Mouse (Mus musculus) midbrain, embryonic 16.5 days (tissue): ENCODE data around the gene Nadsyn1. TPM values are rescaled to one million over a fixed set of nuclear protein-coding genes. Genes with fewer than 3 reads are reported as not detected.

ENCODE experiments used
- ATAC-seq: fragments of 200-750 bp; cut with Nextera tagmentation; 2 replicates; pipeline ENCODE4 v1.8.0; 2017; ENCODE audit warnings: moderate TSS enrichment
- H3K27ac ChIP-seq: fragments of 300-500 bp; sonication (generic); 2 replicates; pipeline ENCODE4 v1.5.1; 2014; ENCODE audit warnings: mild to moderate bottlenecking, low read length, mixed read lengths
- H3K27me3 ChIP-seq: fragments of 300-500 bp; sonication (generic); 2 replicates; pipeline ENCODE4 v1.6.1; 2014; ENCODE audit warnings: low read depth, low read length, mixed read lengths; ENCODE audit not compliant: control insufficient read depth, insufficient read depth
- H3K36me3 ChIP-seq: fragments of 300-500 bp; sonication (generic); 2 replicates; pipeline ENCODE4 v1.6.1; 2014; ENCODE audit warnings: mild to moderate bottlenecking, low read length, moderate library complexity, mixed read lengths; ENCODE audit not compliant: control insufficient read depth, insufficient read depth
- H3K4me1 ChIP-seq: fragments of 300-500 bp; sonication (generic); 2 replicates; pipeline ENCODE4 v1.6.1; 2014; ENCODE audit warnings: mild to moderate bottlenecking, low read length, mixed read lengths; ENCODE audit not compliant: control insufficient read depth, insufficient read depth
- H3K4me2 ChIP-seq: fragments of 300-500 bp; sonication (generic); 2 replicates; pipeline ENCODE4 v1.6.1; 2014; ENCODE audit warnings: mild to moderate bottlenecking, low read length, mixed read lengths
- H3K4me3 ChIP-seq: fragments of 300-500 bp; sonication (generic); 2 replicates; pipeline ENCODE4 v1.5.1; 2014; ENCODE audit warnings: low read depth, mild to moderate bottlenecking, low read length, moderate library complexity, mixed read lengths
- H3K9ac ChIP-seq: fragments of 300-500 bp; sonication (generic); 2 replicates; pipeline ENCODE4 v1.6.1; 2014; ENCODE audit warnings: low read depth, low read length, mixed read lengths
- H3K9me3 ChIP-seq: fragments of 300-500 bp; sonication (generic); replicated peaks from 2 replicates; pipeline ENCODE4 v1.6.1; 2014; ENCODE audit warnings: mild to moderate bottlenecking, low read length, mixed read lengths; ENCODE audit not compliant: control insufficient read depth, poor library complexity, severe bottlenecking
- WGBS: fragments of 180-500 bp; shearing (Covaris S2); extraction: QIAGEN DNeasy Blood & Tissue Kit; methylation state at CpG from one replicate; pipeline ENCODE4 v1.1.7; 2014; 5-methylcytosine and 5-hydroxymethylcytosine counted together
- polyA plus RNA-seq: library from polyadenylated mRNA; unstranded; fragments of >200 nt; fragmentation: Nextera tagmentation; extraction: Ambion mirVana; gene quantifications from 2 replicates; pipeline ENCODE4 v1.2.1, GENCODE M21; 2015

Nadsyn1 gene
- polyA plus RNA-seq, 1 experiment from 2014 or later: 6.5 TPM

GRCm38 (mm10) chr7:143834972-143835371 is 12.3 kb upstream of the Nadsyn1 start:
- 65% methylated on average over 3 of the region's 3 CpGs for WGBS
- peak overlapping the region; percentile 14; the same call in 1 of the 2 replicates for H3K4me2 ChIP-seq

GRCm38 (mm10) chr7:143834316-143834715 is 11.7 kb upstream of the Nadsyn1 start:
- Histone ChIP-seq H3K36me3 (peaks cover 18% of the 10 kb centered on the region), H3K4me1 (peaks cover 54% of the 10 kb centered on the region), H3K27me3 (no peaks in the 10 kb centered on the region), H3K4me3 (no peak overlapping the region), H3K9me3 (no peaks in the 10 kb centered on the region), H3K4me2 (no peak overlapping the region; the same call in 1 of the 2 replicates), H3K9ac (no peak overlapping the region), H3K27ac (no peak overlapping the region)
- 95% methylated on average over 2 of the region's 2 CpGs for WGBS
- ATAC-seq: no peak

More at GRCm38 (mm10) chr7:143834972-143835371, 12.3 kb upstream of the Nadsyn1 start:
- Histone ChIP-seq H3K4me3 (no peak overlapping the region), H3K9me3 (no peaks in the 10 kb centered on the region), H3K27me3 (no peaks in the 10 kb centered on the region), H3K9ac (no peak overlapping the region), H3K4me1 (peaks cover 54% of the 10 kb centered on the region), H3K27ac (no peak overlapping the region), H3K36me3 (peaks cover 18% of the 10 kb centered on the region)
- ATAC-seq: no peak

- Histone ChIP-seq H3K27me3 (no peaks in the 10 kb centered on the region), H3K27ac (no peak overlapping the region), H3K9ac (no peak overlapping the region), H3K9me3 (no peaks in the 10 kb centered on the region), H3K36me3 (peaks cover 18% of the 10 kb centered on the region), H3K4me2 (no peak overlapping the region), H3K4me1 (peaks cover 58% of the 10 kb centered on the region), H3K4me3 (no peak overlapping the region)
- ATAC-seq: no peak
- WGBS: 82% methylated on average over 6 of the region's 6 CpGs
These were observed 11.0 kb upstream of the Nadsyn1 start for GRCm38 (mm10) chr7:143833581-143834190.

- Histone ChIP-seq H3K27ac (no peak overlapping the region), H3K4me1 (peaks cover 58% of the 10 kb centered on the region), H3K9me3 (no peaks in the 10 kb centered on the region), H3K9ac (no peak overlapping the region), H3K4me3 (no peak overlapping the region), H3K27me3 (no peaks in the 10 kb centered on the region), H3K36me3 (peaks cover 9% of the 10 kb centered on the region), H3K4me2 (no peak overlapping the region; the same call in 1 of the 2 replicates)
- 93% methylated on average over 2 of the region's 2 CpGs for WGBS
- ATAC-seq: no peak
These were observed 10.0 kb upstream of the Nadsyn1 start for GRCm38 (mm10) chr7:143832611-143833010.

GRCm38 (mm10) chr7:143832196-143832595 is 9.5 kb upstream of the Nadsyn1 start:
- WGBS: 86% methylated on average over 8 of the region's 8 CpGs
- H3K4me3 ChIP-seq: no peak overlapping the region

GRCm38 (mm10) chr7:143830399-143830798 is 7.8 kb upstream of the Nadsyn1 start:
- peak; percentile 46 for ATAC-seq
- no peaks in the 10 kb centered on the region for H3K27me3 ChIP-seq
- 9% methylated on average over 6 of the region's 6 CpGs for WGBS
- H3K9ac ChIP-seq: peak overlapping the region; percentile 86
- H3K4me1 ChIP-seq: peaks cover 51% of the 10 kb centered on the region
- no peaks in the 10 kb centered on the region for H3K9me3 ChIP-seq
- no peaks in the 10 kb centered on the region for H3K36me3 ChIP-seq
- peak overlapping the region; percentile 92 for H3K4me2 ChIP-seq
- peak overlapping the region; percentile 65 for H3K4me3 ChIP-seq
- H3K27ac ChIP-seq: peak overlapping the region; percentile 98

More at GRCm38 (mm10) chr7:143832196-143832595, 9.5 kb upstream of the Nadsyn1 start:
- Histone ChIP-seq H3K27ac (no peak overlapping the region), H3K4me1 (peaks cover 58% of the 10 kb centered on the region), H3K9ac (no peak overlapping the region), H3K27me3 (no peaks in the 10 kb centered on the region), H3K36me3 (peaks cover 5% of the 10 kb centered on the region; the same call in 1 of the 2 replicates), H3K4me2 (peak overlapping the region; percentile 92), H3K9me3 (no peaks in the 10 kb centered on the region)
- ATAC-seq: no peak

GRCm38 (mm10) chr7:143829504-143830331 is 7.1 kb upstream of the Nadsyn1 start:
- H3K9ac ChIP-seq: peak overlapping the region; percentile 86
- peak overlapping the region; percentile 65 for H3K4me3 ChIP-seq
- ATAC-seq: peak; percentile 99
- under 1% methylated on average over 37 of the region's 37 CpGs for WGBS
- H3K4me1 ChIP-seq: peaks cover 44% of the 10 kb centered on the region
- peak overlapping the region; percentile 92 for H3K4me2 ChIP-seq
- peak overlapping the region; percentile 98 for H3K27ac ChIP-seq
- H3K36me3 ChIP-seq: no peaks in the 10 kb centered on the region
- H3K9me3 ChIP-seq: no peaks in the 10 kb centered on the region
- H3K27me3 ChIP-seq: no peaks in the 10 kb centered on the region

GRCm38 (mm10) chr7:143826985-143827384 is 4.3 kb upstream of the Nadsyn1 start:
- no peak overlapping the region for H3K4me2 ChIP-seq
- no peak overlapping the region for H3K27ac ChIP-seq
- no peak overlapping the region for H3K9ac ChIP-seq
- WGBS: 87% methylated on average over 2 of the region's 2 CpGs
- H3K27me3 ChIP-seq: no peaks in the 10 kb centered on the region
- no peaks in the 10 kb centered on the region for H3K36me3 ChIP-seq
- peaks cover 25% of the 10 kb centered on the region for H3K4me1 ChIP-seq
- no peak for ATAC-seq
- no peaks in the 10 kb centered on the region for H3K9me3 ChIP-seq
- H3K4me3 ChIP-seq: no peak overlapping the region

- peak overlapping the region; percentile 84 for H3K27ac ChIP-seq
- peaks cover 2% of the 10 kb centered on the region; the same call in 1 of the 2 replicates for H3K36me3 ChIP-seq
- H3K9me3 ChIP-seq: no peaks in the 10 kb centered on the region
- peak overlapping the region; percentile 62 for H3K4me3 ChIP-seq
- H3K4me2 ChIP-seq: peak overlapping the region; percentile 59
- H3K9ac ChIP-seq: peak overlapping the region; percentile 63
- no peak; the same call in 1 of the 2 replicates for ATAC-seq
- no peaks in the 10 kb centered on the region for H3K27me3 ChIP-seq
- peaks cover 11% of the 10 kb centered on the region for H3K4me1 ChIP-seq
- WGBS: 77% methylated on average over 4 of the region's 4 CpGs
These were observed 587 bp upstream of the Nadsyn1 start for GRCm38 (mm10) chr7:143823266-143823605.
